Mouse (Mus musculus) heart, postnatal 0 days (tissue): Measurements from ENCODE around the gene Nqo2.

Experiments
- CTCF ChIP-seq: IDR thresholded peaks from 2 replicates; pipeline ENCODE4 v1.5.1; 2016; ENCODE audit warnings: antibody characterized with exemption, control low read depth, low read depth
- EP300 ChIP-seq: IDR thresholded peaks from 2 replicates; pipeline ENCODE4 v1.6.1; 2016; ENCODE audit warnings: antibody characterized with exemption, low read depth

GRCm38 (mm10) chr13:33959771-33960170, 4.7 kb upstream of the Nqo2 start:
- TF ChIP-seq EP300: no peak
- TF ChIP-seq CTCF: no peak
